Mouse (Mus musculus) c-Kit-positive CD71-negative TER-119-negative erythroid progenitor cells, embryonic 14.5 days (primary cell): ENCODE measurements around the gene Phb.
"Not testable (repeated sequence)": the region's sequence is repeated elsewhere in the genome, so short reads cannot be mapped to it uniquely, and the experiment has no call there.

ENCODE experiments used
- DNase-seq: peaks from one replicate; pipeline ENCODE4 v3.0.0-alpha.2; 2013; ENCODE audit warnings: low read depth

Gene Phb

GRCm38 (mm10) chr11:95650981-95651380 is 15.8 kb upstream of the Phb start:
- DNase-seq, result no peak

DNA sequence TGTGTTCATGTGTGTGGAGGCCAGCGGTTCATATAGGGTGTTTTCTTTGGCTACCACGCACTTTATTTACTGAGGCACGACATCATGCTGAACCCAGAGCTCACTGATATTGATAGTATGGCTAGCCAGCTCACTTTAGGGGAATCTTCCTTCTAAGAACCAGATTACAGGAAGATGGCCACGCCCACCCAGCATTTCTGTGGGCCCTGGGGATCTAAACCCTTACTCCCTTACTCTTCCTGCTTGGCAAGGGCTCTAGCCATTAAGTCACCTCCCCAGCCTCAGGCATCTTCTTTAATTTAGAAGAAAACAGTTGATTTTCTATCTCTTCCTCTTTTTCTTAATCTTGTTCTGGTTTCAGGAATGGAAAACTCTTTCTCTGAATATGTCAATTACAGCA is 9.3 kb upstream of the Phb start:
- DNase-seq, result no peak

DNA sequence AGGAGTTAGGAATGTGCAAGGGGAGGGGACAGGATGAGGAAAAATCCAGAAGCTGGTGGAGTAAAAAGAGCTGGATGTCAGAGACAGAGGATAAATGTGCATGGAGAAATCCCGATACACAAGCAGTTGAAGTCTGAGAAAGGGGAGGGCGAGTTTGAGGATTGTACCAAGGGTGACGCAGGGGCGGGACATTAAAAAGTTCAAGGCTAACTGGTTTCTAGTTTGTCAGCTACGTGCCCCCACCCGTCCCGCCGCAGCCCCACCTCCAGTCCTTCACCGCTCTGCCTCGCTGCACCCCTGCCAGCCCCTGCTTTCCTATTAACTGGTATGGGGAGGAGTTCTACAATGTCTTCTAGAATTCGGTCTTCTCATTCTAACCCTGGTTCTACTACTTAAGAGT is 420 bp downstream of the Phb start:
- DNase-seq, result no peak

GRCm38 (mm10) chr11:95668086-95668485 is 1.3 kb downstream of the Phb start:
- DNase-seq, result not testable (repeated sequence)

DNA sequence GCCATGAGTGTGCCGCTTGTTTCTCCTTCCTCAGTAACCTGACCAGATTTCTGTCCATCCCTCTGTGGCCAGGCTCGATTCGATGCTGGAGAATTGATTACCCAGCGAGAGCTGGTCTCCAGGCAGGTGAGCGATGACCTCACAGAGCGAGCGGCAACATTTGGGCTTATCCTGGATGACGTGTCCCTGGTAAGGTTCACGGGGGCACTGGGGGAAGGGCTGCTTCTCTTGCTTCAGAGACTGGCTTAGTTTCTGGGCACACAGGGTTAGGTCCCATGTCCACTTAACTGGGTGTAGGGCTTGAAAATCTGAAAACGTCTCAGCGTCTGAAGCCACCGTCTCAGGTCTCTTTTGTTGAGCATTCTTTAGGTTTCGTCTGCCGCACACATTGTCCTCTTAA is 8.7 kb downstream of the Phb start:
- DNase-seq, result no peak

DNA sequence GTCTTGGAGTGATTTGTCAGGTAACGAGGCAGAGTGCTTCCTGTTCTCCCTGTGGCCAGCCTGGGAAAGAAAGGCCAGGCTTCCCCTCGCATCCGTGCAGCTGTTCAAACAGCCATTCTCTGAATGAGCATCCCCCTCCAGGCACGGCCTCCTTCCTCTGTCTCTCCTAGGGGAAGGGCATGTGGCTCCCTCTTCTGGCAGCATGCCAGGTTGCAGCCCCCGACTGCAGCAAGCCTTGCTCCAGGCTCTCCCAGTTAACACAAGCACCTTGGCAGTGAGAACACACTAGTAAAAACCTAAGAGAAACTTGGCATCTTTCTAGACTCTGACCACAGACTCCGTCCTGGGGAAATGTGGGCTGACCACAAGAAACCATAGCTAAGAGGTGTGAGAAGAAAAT is 9.6 kb downstream of the Phb start:
- DNase-seq, result no peak

GRCm38 (mm10) chr11:95677925-95678701 is 11.4 kb downstream of the Phb start:
- DNase-seq, result no peak

DNA sequence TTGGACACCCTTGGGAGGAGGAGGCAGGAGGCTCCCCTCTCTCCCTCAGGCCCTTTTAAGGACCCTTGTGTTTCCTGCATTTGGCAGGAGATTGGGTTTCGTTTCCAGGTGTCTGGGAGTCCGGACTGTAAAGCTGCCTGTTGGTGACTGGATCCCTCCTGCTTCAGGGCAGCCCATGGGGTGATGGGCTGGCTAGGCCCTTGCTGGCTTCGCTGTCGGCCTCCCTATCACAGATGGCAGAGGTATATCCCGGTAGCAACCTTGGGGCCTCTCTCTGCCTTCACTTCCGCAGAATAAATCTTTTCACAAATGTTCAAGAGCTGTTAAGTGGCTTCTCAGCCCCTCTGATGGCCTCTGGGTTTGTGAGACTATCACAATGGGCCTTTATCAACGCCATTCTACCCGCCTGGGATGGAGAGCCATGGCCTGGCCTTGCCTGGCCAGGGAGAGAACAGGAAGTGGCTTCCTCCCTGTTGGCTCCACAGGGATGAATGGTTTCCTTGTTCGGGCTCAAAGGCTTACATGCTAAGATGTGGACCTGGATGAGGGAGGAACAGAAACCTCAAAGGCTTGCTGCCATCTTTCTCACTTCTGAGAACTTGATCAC is 15.3 kb downstream of the Phb start:
- DNase-seq, result no peak

DNA sequence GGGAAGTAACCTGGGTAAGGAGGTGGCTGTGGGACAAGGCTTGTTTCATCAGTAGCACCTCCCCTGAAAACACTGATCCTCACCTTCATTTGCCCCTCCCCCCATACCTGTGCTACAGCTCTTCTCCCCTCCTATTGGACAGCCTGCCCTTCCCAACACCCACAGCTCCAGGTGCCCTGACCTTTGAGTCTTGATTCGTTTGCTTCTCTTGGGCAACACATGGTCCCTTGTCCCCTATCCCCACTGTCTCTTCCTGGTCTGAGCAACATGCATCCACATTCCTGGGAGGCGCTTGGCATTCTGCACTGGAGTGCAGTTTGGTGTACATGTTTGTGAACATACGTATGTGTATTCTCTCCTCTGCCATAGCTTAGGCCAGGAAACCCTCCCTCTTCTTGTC is 16.2 kb downstream of the Phb start:
- no peak for DNase-seq

GRCm38 (mm10) chr11:95686031-95686430 is 19.3 kb downstream of the Phb start:
- peak; percentile 74 for DNase-seq

DNA sequence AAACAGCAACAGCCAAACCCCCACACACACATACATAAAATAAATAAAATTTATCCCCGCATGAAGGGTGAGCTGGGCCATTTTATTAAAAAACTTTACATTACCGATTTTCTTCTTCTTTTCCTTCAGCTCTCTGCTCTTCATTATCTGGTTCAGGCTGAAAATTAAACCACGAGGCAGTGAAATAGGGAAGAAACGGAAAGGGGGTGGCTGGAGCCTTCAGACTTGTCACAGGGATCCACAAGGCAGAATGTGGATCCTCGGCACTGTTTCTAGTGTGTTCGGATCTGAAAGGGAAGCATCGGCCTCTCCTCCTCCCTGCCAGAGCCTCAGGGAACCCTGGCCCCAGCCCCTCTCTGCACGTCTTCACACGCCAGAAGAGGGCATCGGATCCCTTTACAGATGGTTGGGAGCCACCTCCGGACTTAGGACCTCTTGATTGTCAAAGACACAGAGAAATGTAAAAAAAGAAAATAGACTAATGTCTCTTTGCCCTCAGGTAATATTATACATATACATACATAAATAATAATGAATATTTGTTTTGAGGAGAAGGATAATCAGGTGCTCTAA is 20.4 kb downstream of the Phb start:
- DNase-seq, result no peak

DNA sequence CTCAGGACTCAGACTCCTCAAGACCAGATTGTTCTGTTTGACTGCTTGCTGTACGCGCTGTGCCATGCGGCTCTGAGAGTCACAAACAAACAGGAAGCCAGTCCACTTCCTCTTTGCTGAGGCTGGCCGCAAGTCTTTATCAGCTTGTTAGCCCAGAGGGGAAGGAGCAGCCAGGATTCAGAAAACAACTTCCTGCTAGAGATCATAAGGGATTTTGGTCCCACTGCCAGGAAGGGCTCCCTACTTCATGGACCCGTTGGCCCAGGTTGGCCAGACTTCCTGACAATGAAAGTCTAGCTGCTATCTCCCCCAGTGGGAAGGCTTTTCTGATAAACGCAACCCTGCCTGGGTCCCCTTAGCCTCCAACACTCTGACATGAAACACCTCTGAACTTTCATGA is 21.8 kb downstream of the Phb start:
- DNase-seq, result no peak

GRCm38 (mm10) chr11:95688981-95689380 is 22.2 kb downstream of the Phb start:
- DNase-seq, result no peak

- DNase-seq, result no peak
These were observed 22.8 kb downstream of the Phb start for GRCm38 (mm10) chr11:95689544-95689943.

- DNase-seq, result no peak
These were observed 31.8 kb downstream of the Phb start for GRCm38 (mm10) chr11:95698541-95698940.

DNA sequence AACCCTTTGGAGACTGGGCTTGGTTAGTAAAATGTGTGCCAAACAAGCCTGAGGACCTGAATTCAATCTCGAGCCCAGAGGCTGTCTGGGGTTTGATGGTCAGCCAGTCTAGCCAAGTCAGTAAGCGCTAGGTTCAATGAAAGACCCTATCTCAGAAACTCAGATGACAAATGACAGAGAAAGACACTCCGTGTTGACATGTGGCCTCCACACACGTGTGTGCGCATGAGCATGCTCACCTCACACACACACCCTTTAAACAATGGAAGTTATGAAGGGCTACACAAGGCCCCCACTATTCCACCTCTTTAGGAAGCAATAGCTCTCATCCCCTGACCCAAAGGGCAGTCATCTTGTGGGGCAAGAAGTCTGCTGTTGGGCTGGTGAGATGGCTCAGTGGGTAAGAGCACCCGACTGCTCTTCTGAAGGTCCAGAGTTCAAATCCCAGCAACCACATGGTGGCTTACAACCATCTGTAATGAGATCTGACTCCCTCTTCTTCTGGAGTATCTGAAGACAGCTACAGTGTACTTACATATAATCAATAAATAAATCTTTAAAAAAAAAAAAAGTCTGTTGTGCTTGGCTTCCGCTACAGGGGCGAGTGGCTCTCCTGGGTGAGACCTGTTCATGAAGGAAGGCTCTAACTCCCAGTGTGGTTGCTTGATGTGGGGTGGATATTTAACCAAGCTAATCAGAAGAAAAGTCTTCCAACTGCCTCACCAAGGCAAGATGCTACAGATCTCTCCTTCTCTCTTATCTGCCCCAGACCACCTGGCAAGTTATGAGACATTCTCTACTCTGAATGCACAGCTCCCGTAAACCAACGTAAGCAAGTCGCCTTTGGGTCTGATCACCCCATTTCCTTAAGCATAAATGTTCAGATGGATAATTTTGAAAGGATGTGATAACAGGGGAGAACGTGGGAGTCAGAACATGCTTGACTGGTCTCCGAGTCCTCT is 34.3 kb downstream of the Phb start:
- DNase-seq, result no peak

DNA sequence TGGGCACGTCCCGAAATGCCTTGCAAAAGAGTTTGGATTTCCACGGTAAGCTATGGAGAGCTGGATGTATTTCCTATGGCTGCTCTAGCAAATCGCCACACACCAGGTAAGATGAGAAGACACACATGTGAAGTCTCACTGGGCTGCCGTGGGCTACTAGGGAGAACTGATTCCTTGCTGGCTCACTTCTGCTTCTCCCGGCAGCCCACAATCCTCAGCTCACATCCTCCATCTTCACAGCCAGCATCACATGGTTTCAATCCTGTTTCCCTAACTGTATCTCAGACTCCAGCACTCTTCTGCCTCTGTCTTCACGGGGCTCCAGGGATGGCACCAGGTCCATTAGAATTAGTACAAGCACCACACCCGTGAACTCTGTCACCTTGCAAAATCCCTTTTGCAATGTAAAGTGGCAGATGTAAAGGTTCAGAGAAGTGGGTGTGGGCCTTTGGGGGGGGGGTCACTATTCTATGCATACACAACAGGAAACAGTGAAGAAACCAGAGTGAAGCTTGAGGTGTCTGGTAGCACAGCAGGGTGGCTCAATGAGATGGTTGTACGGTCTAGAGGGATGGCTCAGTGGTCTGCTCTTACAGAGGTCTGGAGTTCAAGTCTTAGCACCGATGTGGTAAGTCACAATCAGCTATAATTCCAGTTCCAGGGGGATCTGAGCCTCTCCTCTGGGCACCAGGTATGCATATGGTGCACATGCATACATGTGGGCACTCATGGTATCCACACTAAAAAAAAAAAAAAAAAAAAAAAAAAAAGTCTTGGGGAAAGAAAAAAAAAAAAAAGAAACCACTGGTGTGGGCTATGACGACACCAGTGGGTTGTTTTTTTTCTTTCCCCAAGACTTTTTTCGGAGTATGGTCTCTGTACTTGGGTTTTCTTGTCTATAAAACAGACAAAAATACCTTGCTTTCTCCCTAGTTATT is 37.5 kb downstream of the Phb start:
- no peak for DNase-seq

GRCm38 (mm10) chr11:95704970-95705330 is 38.2 kb downstream of the Phb start:
- DNase-seq, result no peak

- no peak for DNase-seq
These were observed 42.8 kb downstream of the Phb start for GRCm38 (mm10) chr11:95709534-95710040.

DNA sequence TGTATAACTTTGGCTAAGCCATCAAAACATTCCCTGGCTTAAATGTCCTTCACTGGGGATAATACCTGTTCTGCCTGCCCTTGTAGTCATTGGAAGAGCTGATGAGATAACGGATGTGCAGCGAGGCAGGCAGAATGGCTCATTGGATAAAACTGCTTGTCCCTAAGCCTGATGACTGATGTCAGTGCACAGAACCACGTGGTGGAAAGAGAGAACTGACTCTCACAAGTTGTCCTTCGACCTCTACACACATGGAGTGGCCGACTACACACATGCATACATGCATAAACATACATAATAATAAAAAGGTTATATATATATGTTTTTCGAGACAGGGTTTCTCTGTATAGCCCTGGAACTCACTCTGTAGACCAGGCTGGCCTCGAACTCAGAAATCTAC is 43.7 kb downstream of the Phb start:
- no peak for DNase-seq

- no peak for DNase-seq
These were observed 45.4 kb downstream of the Phb start for GRCm38 (mm10) chr11:95712085-95712562.
